Mouse (Mus musculus) layer of hippocampus, postnatal 14 days (tissue): Measurements from ENCODE around the gene Bspry. TPM values are rescaled to one million over a fixed set of nuclear protein-coding genes. Genes with fewer than 3 reads are reported as not detected.

Source experiments
- DNase-seq, 2 experiments: peaks; one replicate each; pipeline ENCODE4 v3.0.0; 2021 to 2022; ENCODE audit warnings: low spot score in 2 of 2, mixed read lengths in 1 of 2
- total RNA-seq, 2 experiments: library from RNA; stranded (reverse); gene quantifications; 2 replicates each; pipeline ENCODE4 v1.2.3; 2021

Gene Bspry
- total RNA-seq, 2 experiments from 2014 or later: 0.30 to 0.67 TPM

DNA sequence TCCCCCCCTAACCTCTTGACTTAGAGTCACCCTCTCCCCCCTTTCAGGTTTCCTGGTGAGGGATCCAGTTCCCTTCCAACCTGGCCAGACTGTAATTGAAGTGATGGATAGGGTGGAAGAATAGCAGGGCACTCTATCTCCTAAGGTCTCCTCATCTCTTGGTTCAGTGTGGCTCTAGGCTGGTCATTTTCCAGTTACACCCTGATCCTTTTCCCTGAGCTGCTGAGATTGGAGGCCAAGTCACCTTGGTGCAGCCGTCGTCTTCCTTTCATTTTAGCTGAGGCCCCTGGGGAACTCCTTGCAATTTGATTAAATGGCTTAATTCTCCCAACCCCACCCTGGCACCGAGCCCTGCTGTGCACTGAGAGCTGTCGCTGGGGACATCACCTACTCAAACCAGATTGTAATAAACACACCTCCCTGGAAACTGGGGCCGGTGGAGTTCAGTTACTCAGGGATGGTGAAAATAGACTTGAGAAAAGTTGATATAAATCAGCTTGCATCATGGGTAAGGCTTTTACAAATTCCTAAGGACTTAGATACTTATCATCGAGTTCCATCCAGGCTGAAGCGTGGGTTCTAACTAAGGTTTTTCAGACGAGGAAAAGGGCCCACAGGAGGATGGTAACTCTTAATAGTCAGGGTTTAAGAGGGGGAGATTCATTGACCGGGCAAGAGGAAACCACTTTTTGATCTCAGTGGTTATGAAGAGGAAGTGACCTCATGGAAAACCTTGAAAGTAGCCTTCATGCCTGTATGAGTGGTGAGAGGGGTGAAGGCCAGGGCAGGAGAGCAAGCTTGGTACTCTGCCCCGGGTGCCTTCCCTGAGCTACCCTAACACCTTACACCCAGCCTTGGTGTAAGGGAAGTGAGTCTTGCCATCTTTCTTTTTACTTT, 1.1 kb downstream of the Bspry start:
- no peak for DNase-seq

DNA sequence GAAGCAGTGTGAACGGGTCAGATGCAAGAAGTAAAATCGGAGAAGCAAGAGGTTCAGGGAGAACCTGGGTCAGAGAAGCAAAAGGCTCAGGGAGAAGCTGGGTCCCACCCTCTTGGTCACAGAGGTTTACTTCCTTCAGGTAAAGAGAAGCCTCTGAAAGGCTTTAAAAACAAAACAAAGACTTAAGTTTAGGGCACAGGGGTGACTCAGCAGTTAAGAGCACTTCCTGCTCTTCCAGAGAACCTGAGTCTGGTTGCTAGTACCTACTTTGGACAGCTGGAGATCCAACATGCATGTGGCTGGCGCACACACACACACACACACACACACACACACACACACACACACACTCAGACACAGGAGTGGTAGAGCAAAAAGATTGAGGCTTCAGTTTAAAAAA, 5.1 kb downstream of the Bspry start:
- DNase-seq: no peak

DNA sequence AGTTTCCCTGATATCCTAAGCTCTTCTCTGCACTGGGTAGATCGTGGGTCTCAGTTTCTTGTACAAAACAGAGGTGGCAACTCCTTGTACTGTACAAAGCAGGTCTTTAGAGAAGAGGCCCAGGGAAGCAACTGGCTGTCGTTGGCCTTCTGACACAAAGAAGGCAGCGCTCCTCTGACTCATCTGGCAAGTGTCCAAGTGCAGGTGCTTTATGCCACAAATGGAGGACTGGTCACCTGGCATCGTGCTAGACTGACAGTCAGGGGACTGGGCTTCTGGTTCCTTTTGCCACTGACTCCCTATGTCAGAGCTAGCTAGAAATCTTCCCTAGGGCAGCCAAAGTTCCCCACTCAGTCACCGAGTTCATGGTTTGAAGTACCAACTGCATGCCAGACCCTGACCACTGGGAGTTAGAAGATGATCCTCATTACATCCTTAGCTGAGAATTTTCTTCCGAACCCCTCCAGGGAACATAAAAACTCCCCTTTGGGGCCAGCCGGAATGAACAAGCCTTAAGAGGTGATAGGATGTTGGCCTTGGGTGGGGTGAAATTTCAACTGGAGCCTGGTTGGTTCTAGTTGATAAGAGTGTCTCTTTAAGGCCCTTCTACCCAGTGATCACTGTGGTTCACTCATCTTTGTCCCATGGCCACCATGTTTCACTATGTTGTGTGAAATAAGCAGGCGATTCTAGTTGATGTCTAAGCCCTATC, 5.8 kb downstream of the Bspry start:
- DNase-seq: no peak

DNA sequence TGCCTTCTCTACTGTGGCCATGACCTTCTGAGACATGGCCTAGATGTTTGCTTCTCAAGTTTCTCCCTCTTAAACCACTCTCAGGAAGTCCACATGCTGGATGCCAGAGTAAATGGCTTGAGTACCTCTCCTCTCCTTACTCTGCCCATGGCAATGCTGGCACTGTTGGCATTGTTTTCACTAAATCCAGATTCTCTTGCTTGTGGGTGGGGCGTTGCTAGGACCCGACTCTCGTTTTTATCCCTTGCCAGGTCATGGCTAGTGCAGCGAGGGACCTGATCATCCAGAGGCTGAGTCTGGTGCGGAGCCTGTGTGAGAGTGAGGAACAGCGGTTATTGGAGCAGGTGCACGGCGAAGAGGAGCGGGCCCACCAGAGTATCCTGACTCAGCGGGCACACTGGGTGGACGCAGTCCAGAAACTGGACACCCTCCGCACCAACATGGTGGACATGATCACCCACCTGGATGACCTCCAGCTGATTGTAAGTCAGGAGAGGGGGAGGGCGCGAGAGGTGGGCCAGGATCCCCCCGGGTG, 6.4 kb downstream of the Bspry start:
- no peak for DNase-seq

DNA sequence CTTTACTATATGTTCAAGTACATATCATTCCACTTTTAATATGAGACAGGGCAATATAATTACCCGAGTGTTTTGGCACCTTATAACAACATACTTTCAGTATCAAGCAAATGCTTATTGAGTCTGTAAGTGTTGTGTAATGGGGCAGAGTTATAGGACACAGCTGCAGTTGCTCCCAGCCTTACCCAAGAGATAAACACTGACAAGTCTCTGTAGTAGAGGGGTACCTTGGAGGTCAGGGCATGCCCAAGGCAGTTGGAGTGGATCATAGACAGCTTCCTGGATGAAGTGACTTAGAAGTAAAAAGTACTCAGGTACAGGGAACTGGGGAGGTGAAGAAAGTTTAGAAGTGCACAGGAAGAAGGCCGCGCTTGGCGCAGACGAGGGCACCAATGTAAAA, 7.3 kb downstream of the Bspry start:
- DNase-seq: no peak

DNA sequence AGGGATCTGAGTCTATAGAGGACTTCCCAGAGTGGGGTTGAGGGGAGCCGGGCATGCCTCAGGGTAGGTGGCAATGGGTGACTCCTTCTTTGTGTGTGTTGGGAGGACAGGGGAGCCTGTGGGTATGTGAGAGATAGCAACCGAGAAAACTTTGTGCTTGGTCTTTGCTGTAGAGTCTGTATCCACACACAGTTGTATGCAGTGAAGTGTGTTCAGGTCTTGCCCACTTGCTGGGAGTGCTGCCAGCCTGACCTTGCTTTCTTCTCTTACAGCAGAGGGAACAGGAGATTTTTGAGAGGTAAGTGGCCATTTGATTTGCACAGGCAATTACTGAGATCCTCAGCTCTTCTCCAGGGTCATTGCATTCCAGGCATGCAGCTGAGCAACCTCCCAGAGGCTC, 8.1 kb downstream of the Bspry start:
- no peak for DNase-seq

DNA sequence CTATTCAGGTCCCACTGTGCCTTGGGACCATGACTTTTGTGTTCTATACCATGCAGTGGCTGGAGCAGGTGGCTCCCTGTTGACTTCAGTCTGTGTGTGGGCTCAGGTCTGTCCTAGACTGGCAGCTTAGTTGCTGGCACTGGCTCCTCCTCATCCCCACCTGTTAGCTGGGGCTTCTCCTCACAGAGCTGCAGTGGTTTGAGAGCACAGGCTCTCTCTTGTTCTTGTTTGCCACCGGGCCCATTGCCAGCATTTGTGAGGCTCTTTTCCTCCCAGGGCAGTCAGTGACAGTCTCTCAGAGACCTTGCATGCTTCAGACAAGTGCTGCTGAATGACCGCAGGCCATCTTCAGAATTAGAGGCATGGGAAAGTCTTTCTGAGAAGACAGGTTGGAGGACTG, 12.8 kb downstream of the Bspry start:
- peak in 1 of 2 experiments; percentile 45 for DNase-seq

DNA sequence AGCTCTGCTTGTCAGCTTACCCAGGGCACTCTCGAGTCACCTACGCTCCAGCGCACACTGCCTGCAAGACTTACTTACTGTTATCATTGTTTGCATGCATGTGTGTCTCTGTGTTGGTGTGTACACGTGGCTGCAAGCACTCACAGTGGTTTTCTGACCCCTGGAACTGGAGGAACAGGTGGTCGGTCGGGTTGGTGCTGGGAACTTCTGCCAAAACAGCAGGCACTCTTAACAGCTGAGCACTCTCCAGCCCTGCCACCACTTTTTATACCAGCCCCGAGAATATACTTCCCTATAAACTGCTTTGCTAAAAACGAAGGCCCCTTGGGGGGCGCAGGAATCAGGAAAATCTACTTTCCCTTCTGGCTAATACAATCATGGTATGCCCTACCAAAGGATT, 14.4 kb downstream of the Bspry start:
- no peak for DNase-seq

DNA sequence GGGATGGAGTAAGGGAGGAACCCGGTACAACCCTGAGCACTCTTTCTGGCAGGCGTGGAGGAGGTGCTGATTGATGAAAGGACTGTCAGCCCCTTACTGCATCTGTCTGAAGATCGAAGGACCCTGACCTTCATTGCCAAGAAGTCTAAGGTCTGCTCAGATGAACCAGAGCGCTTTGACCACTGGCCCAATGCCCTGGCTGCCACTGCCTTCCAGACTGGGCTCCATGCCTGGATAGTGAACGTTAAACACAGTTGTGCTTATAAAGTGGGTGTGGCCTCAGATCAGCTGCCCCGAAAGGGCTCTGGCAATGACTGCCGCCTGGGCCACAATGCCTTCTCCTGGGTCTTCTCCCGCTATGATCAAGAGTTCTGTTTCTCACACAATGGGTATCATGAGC, 16.1 kb downstream of the Bspry start:
- DNase-seq: no peak

DNA sequence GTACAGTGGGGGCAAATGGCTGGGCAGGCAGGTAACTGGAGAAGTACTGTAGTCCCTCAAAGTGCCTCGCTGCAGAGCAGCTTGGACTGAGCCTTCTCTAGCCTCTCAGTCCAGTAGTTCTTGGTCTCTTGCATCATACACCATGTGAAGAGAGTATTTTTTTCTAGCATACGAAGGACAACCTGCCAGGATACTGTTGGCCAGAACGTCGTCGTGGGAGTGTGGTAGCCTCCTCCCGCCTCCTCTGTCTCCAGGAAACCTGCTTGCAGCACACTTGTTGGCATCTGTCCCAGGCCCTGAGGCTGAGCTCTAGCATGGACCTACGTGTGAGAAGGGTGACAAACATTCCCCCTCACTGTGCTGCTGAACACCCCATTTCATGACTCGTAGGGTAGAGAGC, 17.0 kb downstream of the Bspry start:
- DNase-seq: peak in 1 of 2 experiments; percentile 49

DNA sequence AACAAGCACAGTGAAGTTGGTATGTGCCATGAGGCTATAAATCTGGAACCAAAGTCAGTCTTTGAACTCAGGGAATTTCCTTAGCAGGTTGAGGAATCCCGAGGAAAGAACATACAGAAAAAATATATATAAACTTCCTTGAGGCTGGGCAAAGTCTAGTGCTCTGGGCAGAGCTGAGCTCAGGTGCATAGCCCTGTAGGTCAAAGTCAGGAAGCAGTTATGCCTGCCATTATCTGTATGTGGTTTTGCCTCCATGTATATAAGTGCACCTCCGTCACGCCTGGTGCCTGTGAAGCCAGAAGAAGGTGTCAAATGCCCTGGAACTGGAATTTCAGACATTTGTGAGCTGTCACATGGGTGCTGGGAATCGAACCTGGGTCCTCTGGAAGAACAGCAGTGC, 20.9 kb downstream of the Bspry start:
- no peak for DNase-seq

DNA sequence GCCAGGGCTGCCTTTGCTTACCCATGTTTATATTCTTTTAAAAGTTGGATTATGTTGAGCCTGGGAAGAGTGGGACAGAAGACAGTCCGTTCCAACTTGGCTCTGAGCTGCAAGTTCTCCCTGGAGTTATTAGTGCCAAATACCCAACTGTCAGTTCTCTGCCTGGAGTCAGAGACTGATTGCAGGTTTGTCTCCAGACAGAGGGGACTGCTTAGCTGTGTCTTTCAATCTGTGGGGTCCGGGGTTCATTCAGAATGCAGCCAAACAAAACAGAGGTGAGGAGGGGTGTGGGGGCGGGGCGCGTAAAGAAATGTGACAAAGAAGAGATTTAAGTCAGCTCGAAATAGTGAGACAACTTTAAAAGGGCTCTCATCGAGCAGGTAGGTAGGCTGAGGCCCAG, 21.7 kb downstream of the Bspry start:
- no peak for DNase-seq

DNA sequence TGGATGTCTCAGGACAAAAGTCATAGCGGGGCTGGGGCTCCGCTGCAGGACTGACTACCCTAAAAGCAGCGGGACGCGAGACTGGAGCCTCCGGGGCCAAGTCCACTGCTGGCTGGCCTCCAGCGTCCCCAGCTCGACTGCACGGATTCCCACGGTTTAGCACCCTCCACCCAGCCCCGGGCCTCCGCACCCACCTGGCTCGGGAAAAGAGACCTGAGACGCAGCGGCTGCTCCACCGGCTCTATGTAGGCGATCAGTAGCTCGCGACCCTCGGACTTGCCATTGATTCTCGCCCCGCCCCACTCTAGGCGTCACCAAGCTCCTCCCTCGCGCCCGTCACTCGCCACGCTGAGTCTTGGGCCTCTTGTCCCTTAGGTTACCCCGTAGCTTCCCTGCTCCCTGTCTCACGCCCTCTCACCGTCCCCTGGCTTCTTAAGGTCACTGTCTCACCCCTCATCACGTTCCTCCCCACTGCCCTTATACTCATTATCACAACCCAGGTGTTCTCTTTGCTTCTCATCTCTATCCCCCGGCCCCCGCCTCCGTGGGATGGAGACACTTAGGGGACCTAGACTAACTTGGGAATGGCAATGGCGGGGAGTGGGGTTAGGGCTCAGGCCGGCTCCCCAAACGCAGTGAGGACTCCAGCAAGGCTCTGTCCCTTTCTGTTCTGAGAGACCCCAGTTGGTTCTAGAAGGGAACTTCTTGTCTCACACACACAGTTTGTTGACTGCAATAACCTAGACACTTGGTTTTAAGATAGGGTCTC, 22.3 kb downstream of the Bspry start:
- peak; percentile 81 to 92 for DNase-seq

DNA sequence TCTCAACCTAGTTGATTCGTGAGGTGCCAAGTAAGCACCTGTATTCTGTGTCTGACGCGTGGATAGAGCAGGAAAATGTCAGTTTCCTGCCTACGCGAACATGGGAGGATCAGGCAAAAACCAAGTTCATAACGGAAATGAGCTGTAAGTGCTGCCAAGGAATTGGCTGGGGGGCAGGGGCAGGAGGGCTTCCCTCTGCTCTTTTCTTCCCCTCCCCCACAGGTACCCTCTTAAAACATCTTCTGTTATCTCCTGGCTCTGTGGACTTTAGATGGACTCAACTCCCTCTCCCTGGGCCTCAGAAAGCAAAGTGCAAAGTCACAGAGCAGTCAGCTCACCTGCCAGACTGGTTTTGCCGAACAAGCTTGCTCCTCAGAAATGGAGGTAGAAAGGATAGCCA, 23.1 kb downstream of the Bspry start:
- DNase-seq: no peak

DNA sequence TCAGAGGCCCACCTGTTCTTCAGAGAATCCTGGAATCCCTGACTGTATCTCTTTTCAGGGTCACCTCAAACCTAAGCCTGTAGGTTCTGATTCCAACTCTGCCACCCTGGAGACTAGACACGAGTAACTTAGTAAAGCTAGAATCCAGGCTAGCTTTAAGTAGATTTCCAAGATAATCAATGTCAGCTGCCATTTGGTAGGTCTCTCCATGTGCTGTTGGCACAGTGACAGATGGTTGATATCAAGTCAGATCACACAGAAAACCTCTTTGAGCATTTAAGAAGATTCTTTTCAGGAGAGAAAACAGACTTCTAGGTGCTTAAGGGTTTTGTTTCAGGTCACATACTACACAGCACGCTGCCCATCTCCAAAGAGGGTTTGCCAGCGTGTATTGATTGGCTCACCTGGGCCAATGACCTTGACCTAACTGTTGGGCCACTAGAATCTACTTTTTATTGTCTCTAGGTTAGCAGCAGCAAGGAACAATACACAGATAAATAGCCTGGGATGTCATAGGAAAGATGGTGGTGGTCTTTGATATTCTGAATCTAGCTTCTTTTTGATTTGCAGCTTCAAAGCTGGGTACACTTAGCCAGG, 23.6 kb downstream of the Bspry start, which contains the start of gene Hdhd3:
TSS of gene Hdhd3 (minus strand) at position 94 of the 597 bp plus-strand sequence.
- DNase-seq: no peak

DNA sequence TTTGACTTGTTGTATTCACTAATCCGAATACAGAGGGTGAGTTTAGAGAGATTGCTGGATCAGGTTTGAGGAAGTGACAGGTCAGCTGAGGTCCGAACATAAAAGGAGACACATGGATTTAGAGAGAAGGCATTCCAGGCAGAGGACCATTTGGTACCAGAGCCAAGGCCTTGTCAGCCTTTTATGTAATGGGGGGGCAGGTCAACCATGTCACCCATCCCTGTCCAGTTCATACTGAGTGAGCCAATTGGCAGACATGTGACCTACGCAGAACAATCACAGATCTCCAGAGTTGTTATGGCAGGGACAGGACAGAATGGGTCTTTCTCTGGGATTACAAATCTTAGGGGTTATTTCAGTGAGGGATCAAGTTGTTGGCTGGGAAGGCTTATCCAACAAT, 26.1 kb downstream of the Bspry start:
- DNase-seq: no peak

DNA sequence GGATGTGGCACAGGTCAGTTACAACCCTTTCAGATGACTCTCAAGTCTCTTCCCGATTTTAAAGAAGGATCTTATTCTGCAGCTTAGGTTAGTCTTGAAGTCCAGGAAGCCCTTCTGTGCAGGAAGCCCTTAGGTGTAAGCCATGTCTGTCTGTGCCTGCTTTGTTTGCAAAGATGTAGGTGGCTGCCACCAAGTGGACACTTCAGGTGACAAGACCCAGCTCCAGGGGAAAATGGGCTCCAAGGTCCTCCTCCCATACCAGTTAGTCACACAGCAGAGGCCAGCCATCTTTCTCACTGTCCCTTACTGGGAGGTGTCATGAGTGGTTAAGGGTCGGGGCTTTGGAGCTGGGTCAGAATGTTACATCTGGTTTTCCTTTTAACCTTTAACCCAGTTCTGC, 26.9 kb downstream of the Bspry start:
- no peak for DNase-seq

DNA sequence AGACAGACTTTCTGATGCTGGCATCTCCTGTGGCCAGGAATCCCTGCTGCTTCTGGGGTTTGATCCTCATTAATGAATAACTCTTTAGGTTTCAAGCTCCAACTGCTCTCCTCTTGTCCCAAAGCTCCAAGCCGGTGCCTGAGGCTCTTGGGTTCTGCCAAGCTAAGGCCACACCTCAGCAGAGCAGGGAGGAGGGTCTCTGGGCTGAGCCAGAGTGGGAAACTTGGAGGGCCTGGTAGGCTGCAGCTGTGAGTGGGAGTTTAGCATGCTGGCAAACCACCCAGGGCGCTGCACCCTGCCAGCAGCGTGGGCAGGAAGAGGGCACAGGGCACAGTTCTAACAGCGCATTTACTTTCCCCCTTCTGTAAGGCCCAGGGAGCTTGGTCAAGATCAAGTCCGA, 29.0 kb downstream of the Bspry start:
- no peak for DNase-seq

DNA sequence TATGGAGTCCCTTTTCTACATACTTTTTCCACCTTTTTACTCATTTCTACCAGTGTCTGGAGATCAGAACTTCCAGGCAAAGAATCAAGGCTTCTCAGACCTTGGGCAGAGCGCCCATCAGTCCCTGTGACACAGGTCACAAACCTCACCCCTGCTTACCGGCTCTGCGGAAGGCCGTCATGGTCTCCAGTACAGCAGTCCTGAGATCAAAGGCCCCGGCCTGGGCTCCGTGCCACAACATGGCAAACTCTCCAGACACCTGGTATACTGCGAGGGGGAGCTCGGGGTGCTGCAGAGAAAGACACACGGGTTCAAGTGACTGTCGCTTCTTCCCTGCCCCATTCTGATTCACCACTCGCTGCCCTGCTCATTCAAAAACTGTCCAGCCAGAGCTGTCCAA, 30.1 kb downstream of the Bspry start:
- no peak for DNase-seq

DNA sequence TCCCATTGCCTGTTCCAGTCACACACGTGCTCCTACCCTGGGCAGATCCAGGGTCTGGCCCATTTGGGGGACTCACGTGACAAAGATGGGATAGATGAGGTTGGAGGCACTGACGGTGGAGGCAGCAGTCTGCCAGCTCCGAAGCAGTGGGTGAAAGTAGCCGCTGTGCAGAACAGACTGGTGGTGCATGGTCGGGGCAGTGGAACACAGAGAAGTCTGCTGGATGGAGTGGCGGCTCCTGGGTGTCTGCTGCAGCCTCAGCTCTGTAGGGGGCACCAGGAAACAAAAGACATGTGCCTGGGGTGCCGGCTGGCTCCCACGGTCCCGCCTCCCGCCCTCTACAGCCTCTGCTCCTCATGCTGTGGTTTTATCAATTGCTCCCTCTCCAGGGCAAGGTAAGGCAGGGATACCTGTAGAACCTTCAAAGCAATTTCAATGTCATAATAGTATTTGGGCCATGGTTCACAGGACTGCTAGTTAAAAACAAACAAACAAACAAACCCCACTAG, 34.2 kb downstream of the Bspry start:
- no peak for DNase-seq

DNA sequence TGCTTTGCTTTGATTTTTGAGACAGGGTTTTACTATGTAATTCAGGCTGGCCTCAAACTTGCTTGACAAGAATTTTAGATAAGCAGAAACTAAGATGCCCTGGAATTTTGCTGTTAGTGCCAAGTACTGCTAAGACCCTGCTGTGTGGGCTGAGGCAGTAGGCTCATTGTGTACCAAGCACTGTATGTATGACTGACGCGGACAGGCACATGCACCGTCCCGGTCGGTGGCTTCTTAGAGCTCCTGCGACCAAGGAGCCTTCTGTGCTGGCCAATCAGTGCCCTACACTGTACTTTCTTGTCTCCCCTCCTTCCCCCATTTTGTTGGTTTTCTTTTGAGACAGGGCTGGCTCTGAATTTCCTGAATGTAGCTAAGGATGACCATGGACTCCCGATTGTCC, 35.1 kb downstream of the Bspry start:
- no peak for DNase-seq
